Mouse (Mus musculus): Measurements from ENCODE around the gene Rbms3.

Gene Rbms3

DNA sequence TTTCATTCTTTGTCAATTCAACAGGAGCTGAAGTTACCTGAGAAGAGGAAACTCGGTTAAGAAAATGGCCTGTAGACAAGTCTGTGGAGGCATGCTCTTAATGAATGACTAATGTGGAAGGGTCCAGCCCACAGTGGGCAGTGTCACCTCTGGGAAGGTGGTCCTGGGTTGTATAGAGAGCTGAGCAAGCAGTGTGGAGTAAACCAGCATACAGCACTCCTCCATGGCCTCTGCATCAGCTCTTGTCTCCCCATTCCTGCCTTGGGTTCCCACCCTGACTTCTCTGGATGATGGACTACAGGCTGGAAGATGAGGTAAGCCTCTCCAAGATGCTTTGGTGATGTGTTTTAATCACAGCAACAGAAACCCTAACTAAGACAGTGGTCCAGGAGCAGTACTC lies 597.0 kb downstream of the Rbms3 start:
- no peak for DNase-seq

DNA sequence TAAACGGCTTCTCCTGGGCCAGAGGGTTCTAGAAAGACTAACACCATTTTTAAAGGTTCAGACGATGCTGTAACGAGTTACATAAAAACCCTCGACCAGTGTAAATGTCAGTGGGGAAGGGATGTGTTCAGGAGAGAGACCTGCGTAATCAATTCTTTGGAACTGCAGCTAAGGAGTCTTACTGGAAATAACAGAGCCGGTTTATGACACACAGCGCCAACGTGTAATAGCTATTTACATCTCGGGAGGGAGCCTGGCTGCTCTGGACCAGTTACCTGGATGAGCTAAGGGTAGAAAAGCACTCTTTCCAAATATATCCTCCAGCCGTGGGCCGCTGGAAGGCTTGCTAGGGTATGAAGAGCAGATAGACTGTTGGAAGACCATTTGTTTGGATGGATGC lies 598.5 kb downstream of the Rbms3 start:
- no peak for DNase-seq

DNA sequence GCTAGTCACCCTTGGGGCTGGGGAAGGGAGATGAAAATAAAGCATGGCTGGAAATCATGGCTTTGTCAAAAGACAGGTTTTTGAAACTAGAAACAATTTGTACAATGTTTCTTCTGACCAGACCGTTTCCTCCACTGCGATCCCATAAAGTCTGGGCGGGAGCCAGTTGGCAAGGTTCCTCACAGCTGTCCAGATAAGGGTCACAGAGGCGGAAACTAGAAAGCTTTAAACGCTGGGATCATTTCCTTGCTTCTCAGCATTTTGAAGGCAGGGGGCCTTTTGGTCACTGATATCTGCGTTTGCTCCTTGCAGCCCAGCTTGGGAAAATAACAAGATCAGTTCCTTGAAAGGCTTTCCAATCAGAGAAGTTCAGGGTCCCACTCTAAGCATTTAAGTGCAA lies 598.9 kb downstream of the Rbms3 start:
- DNase-seq = peak; percentile 84 to 88

DNA sequence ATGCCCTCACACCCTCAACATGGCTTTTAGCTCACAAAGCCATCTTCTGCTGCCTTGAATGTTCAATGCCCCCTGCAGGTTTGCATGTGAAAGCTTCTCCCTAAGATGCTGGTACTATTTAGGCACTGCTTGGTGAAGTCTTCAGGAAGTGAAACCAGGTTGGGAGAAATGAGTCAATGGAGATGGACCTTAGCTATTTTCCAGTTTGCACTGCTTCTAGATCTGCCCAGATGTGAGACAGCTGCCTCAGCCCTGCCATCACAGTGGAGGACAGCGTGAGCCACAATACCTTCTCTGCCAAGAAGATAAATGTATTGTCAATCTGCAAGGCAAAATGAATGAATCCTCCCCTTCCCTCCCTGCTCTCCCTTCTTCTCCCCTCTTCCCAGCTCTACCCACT lies 599.8 kb downstream of the Rbms3 start:
- no peak for DNase-seq

DNA sequence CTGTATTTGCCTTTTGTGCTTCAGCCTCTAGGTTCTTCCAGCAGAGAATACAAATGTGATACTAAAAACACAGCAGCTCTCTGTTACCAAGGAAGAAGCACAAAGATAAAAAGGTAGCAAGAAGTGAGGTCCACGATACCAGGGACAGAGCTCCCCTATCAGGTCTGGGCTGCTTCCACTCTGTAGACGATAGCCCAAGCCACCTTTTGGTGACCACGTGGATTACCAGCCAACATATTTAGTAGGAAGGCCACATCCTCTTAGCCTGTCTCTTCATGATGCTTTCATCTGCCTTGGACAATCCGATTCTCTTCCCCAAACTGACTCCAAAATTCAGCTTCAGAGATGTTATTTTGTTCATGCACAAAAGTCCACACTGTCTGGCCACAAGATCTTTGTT lies 601.1 kb downstream of the Rbms3 start:
- no peak for DNase-seq

DNA sequence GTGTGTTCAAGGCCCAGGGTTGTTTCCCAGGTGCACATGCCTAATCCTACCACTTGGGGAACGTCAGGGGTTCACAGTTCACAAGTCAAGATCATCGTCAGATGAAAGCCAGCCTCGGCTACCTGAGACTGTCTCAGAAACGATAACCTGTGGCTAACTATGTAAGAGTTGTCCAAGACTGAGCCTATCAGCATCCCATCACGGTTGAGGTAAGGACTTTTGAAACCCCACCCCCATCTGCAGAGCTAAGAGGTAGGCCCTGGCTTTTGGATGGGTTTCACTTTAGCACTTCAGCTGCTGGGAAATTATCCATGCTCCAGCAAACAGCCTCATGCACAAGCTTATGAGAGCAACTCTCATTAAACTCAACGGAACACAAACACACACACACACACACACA lies 607.6 kb downstream of the Rbms3 start:
- DNase-seq = no peak

DNA sequence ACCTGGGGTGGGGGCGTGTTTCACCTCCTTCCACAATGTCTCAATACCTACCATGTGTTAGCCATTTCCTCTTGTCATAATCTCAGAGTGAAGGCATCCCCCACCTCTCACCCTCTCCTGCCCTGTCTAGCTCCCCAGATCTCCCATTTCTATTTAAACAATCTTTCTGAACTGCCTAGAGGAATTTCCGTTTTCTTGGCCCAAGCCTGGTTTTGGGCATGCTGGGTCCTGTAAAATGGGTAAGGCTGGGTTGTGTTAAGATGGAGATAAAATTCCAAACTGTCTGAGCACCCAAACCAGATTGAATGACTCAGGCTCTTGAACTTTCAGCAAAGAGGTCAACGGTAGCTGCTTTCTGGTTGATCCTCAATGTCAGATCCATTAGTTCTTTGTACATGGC lies 608.2 kb downstream of the Rbms3 start:
- no peak for DNase-seq

DNA sequence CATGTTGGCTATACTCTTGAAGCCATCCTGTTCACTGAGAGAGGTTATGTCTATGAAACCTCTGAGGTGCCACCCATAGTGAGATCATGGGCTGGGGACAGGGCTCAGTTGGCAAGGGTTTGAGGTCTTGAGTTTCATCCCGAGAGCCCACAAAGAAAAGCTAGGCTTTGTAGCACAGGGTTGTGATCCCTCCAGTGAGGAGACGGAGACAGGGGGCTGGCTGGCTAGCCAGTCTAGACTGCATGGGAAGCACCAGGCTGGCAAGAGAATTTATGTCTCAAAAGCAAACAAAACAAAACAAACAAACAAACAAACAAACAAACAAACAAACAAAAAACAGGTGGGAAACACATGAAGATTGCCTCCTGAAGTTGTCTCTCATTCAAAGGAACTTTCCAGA lies 609.5 kb downstream of the Rbms3 start:
- DNase-seq = no peak

DNA sequence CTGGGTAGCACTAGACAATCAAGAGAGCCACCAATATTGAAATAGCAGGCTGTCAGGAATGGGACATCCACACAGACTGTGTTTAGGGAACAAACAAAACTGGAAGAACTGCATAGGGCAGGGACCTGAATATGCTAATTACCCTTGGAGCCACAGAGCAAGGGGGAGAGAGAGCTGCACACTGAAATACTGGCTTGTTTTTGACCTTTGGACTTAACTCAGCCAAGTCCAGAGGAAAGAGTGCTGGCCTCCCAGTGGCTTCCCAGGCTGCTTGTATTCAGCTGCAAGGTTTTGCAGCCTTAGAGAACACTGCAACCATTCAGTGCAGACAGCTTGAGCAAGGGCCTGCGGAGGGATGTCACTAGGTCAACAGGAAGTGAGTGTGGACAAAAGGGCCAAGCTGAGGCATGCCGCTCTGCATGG lies 611.0 kb downstream of the Rbms3 start:
- peak; percentile 60 to 80 for DNase-seq

DNA sequence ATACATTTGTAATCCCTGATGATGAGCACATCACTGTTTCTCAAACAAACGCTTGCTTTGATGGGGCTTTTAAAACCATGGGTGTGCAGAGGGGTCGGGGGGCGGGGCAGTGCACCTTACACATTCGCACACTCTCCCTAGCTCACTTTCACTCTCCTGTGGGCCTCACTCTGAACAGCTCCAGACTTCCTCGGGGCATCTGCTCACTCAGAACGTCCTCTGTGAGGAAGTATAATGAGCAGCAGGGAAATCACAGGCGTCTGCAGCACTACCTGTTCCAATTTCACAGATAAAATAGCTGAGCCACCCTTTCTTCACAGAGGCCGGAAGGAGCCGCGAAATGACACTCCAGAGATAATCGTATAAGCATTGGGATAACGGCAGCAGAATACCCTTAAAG lies 611.4 kb downstream of the Rbms3 start:
- no peak for DNase-seq

DNA sequence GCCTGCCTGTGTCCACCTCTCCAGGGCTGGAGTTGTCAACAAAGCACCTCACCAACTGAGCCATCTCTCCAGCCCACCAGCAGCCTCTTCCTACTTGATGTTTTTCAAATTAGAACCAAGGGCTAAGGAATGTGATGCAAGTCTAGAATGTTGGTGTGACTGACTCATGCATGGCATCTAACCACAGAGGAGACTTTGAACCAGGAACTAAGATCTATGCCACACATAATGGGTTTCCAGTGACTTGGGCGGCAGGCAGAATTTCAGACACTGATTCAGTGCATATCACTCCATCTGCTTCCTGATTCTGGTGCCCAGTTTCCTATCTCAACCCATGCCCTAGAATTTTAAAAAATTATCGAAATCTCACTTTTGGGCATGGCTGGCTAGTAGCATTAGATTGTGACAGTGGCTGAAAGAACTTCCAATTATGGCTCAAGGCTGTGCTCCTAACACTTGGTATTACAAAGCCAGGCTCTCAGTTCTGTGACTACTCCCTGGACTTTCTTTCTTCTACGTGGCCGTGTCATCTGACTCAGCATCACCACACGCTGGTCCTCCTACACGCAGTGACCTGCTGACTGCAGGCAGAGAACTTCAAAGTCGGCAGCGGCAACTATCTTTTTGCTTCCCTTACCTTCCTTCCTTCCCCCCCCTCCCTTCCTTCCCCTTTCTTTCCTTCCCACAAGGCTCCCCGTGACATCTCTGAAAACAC lies 613.0 kb downstream of the Rbms3 start:
- DNase-seq = no peak

DNA sequence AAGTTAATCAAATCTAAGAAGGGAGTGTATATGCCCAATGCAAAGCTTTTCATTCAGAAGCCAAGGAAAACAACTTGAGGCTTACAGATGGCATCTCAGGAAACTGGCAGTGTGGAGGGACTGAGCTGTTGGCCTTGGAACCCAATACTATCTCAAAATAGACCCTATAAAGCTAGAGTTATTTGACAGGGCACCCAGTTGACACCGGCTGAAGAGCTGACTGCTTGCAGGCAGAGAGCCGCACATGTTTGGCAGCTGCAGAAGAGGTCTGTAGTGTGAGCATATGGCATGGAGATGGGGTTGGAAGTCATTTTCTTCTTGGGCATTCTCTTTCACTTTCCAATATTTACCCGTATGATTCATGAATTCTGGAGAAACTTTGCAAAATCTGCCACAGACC lies 616.3 kb downstream of the Rbms3 start:
- DNase-seq = no peak

DNA sequence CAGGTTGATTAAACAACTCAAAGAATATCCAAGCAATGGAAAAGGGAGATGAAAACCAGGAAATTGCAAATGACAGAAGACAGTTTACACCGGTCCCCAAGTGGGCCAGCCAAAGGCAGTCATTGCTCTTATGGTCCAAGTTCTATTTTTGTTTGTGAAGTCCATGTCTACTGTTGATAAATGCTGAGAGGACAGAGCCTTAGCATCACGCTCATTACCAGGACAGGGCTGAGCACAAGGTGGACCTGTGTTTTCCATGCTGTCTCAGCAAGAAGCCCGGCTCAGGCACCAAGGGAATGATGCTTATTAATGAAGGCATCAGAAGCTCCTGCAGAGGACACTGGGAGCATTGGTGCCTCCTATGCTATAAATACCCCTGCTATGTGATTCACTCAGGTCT lies 618.9 kb downstream of the Rbms3 start:
- DNase-seq = no peak

DNA sequence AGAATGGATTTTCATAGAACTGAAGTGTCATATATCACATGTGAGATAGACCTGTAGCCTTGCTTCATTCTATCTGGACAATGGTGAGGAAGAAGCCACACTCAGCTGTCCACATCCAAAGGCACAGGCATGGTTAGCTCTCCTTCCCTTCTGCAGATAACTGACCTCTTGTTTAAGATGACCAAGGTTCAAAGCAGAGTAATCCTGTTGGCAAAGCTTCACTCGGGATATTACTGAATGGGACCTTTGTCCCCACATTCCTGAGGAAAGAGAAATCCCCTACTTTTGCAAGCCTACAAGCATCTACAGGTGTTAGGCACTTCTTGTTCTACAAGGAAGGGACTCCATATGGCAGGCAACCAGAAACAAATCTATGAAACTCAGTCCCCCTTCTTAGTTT lies 621.5 kb downstream of the Rbms3 start:
- DNase-seq = peak in 1 of 2 experiments; percentile 47

DNA sequence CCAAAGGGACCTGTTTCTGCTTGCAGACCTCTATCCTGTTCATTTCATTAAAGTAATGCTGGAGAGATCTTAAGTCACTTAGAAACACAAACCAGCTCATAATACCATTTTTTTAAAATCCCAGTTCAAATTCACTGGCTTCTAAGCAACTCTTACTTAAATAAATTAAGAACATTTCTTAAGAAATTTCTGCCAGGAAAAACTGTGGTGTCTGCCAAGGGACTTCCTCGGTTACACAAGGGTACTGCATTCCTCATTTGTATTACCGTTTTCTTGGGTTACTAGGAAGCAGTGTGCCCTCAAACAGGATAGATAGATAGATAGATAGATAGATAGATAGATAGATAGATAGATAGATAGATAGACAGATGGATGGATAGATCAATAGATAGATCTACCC lies 627.6 kb downstream of the Rbms3 start:
- DNase-seq = no peak

DNA sequence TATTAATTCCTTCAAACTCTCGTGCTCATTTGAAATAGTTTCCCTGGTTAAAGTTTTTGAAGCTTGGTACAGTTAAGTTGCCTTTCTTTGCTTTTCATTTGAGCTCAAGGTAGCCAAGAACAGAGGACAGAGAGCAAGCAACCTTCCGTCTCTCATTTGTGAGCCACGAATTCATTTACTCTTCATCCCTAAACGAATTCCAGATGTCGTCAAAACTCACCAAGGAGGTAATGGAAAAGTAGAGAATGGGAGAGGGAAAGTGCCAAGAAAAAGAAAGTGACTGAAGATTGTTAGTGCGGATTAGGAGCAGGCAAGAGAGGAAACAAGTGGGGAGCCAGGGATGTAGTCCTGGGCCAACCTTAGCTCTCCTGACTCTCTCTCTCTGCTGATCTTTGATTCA lies 630.5 kb downstream of the Rbms3 start:
- DNase-seq = no peak

DNA sequence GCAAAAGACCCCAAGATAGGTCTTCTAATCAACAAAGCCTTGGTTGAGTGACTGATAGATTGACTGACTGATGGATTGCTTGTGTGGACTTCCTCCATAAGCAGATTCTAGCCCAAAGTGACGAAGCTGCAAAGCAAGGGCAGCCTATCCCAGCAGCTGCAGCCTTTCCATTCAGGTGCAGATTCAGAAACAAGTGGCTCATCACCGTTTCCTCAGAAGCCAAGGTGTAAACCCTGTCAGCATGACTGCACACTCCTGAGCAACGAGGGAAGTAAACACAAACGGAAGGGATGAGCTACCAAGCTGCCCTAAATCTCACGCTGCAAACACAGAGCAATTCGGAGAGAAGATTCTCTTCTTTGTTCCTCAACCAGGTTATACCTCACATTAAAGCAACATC lies 639.4 kb downstream of the Rbms3 start:
- no peak for DNase-seq

DNA sequence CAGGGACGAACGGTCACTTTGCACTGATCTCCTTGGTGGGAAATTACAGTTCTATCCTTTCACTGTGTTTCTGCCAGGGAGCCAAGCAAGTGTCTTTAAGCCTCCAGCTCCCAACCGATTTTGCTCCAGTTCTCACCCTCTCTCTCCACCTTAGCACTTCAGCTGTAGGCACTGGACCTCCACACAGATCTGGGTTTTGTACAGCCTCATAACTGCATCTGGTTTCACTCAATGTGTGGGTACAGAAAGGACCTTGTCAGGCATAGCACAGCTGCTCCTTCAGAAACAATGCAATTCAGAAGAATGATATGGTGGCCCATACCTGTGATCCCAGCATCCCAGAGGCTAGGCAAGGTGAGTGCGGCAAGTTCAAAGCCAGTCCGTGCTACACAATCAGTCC lies 648.9 kb downstream of the Rbms3 start:
- no peak for DNase-seq

DNA sequence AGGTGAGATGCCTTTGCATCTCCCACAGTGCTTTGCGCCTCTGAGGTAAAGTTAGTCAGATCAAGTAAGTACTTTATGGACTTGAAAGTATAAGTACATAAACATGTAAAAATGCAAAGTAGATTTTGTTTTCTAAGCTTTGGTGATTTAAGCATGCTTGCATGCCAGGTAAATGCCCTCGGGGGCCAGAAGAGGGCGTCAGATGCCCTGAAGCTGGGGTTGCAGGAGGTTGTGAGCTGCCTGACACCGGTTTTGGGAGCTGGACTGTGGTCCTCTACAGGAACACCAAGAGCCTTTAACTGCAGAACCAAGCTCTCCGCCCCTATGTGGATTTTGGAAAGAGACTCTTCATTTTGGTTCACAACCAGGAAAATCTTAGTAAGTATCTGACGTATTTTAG lies 652.3 kb downstream of the Rbms3 start:
- DNase-seq = no peak

DNA sequence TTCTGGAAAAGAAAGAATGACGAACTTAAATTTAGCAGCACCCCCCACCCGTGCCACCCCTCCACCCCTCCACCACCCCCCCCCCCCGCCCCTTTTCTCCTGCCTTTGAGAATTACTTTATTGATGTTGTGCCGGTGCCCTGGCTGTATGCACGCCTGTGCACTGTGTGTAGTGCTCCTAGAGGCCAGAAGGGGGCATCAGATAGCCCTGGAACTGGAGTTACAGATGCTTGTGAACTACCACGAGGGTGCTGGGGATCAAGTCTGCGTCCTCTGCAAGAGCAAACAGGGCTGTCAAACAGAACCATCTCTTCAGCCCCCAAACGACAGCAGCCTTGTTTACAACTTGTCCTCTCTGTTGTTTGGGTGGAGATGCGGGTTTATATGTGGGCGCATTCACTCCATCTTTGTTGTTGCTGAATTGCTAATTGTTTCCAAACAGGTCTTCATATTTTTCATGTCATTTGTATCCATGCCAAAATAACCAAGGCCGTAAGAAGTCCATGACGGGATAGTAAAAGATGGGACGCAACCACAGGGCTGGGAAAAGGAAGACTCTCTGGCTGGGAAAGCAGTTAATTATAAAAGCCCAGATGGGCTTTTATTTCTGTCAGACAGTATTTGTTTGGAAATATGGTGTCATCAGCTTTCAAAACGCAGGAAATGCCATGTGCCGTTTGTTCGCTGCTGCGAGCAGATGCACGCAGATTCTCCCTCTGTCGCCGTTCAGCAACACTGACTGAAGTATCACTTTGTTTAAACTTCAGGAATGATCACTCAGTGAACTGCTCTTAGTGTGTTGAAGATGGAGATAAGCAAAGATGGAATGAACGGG lies 652.9 kb downstream of the Rbms3 start:
- no peak for DNase-seq

DNA sequence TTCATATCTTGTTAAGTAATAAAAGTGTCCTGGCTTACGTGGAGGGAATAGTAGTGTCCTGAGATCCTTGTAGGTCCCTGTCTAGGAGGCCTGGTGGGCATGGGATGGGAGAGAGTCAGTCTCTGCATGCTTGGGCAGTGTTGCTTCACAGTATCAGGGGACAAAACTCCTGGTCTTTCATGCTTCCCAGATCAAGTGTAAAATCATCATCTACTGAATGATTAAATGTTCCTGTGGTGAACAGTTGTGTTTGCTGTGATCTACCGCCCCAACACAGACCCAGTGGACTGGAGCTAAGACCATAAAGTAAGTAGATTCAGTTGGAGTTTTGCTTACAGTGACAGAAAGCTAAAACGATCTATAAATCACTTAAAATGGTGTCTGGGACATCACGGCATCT lies 654.4 kb downstream of the Rbms3 start:
- DNase-seq = no peak

DNA sequence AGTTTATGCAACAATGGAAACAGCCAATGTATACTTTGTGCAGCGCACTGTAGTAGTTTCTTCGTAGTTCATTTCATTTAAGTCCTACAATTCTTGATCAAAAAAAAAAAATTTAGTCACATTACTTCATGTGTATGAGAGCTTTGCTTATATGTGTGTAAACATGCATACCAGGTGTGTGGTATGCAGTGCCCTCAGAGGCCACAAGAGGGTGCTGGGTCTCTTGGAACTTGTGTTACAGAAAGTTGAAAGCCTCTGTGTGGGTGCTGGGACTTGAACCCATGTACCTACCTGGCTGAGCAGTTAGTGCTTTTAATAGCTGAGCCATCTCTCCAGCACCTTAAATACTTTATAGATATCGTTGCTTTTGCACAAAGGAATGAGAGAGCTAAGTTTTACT lies 655.6 kb downstream of the Rbms3 start:
- no peak for DNase-seq

DNA sequence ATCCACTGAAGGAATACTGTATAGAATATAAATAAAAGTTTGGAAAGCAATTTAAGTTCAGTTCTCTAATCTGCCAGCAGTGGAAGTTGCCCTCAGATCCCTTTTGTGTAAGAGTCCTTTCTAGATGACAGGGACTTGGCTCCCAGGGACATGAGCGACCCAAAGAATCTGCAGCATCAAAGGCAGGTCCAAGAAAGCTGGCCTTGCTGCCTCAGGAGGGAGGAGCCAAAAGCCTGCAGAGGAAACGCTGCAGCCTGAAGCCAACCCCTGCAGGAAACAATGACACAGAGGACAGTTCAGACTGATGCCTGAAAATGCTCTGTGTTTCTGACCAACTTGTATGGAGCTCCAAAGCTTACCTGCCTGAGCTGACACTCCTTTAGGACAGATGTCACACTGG lies 656.1 kb downstream of the Rbms3 start:
- peak; percentile 15 to 20 for DNase-seq

DNA sequence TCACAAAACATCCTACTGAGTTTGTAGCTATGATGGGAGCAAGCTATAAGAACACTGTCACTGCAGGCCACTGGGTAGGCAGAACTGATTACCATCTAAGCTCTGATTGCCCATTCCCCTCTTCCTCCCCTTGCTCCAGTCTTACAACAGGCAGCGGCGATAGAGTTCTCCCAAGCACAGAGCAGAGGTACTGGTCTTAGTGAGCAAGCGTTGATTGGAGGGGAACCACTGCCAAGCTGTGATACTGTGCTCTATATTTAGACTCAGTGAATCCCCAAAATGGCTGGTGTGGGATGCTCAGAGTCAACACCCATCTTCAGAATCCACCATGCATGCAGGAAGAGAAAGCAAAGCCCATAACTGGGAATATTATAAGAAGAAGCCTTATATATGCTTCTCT lies 662.4 kb downstream of the Rbms3 start:
- DNase-seq = no peak

DNA sequence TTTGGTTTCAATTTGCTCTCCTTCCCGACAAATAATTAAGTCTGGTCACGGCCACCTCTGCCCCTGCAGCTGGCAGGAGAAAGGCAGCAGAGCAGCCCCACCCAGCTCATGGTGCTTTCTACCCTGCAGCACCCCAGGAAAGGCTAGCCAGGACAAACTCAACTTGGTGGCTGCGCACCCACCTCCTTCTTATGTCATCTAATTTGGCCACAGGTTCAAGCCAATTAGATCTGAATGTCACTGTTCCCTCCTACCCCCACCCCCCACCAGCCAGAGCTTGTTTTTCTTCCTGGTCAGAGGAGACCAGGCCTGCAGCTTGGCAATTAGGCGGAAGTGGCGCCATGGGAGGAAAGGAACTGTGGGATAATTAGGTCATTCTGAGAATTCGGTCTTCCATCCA lies 664.0 kb downstream of the Rbms3 start:
- DNase-seq = peak in 1 of 2 experiments; percentile 21
